Mouse (Mus musculus) embryo, embryonic 9.5 days (tissue): ENCODE measurements around the gene Fam186a.

Source experiments
- DNase-seq: peaks from one replicate; pipeline ENCODE4 v3.0.0-alpha.2; 2017; ENCODE audit errors: extremely low spot score

The Fam186a gene

GRCm38 (mm10) chr15:99874612-99875333 lies 92.1 kb downstream of the Fam186a start:
- DNase-seq = no peak

GRCm38 (mm10) chr15:99872543-99872942 lies 94.3 kb downstream of the Fam186a start:
- no peak for DNase-seq
